Mouse (Mus musculus): ENCODE data around the gene Cybrd1. TPM values are rescaled to one million over a fixed set of nuclear protein-coding genes. Genes with fewer than 3 reads are reported as not detected.

Gene Cybrd1
- total RNA-seq, 2 experiments from 2014 or later, result 1.1 to 1.7 TPM

- DNase-seq, result no peak
- intact Hi-C loops (cut with DNase I), result no loop called here
Measured at GRCm38 (mm10) chr2:71162831-71163621, 45.3 kb downstream of the Cybrd1 start.

GRCm38 (mm10) chr2:71167211-71167610 is 49.5 kb downstream of the Cybrd1 start:
- DNase-seq, result no peak
- intact Hi-C loops (cut with DNase I), result no loop called here

GRCm38 (mm10) chr2:71168461-71169021 is 50.8 kb downstream of the Cybrd1 start:
- intact Hi-C loops (cut with DNase I), result no loop called here
- peak in 1 of 2 experiments; percentile 35 for DNase-seq

GRCm38 (mm10) chr2:71173031-71173430 is 55.3 kb downstream of the Cybrd1 start:
- no peak for DNase-seq
- intact Hi-C loops (cut with DNase I), result no loop called here

- no peak for DNase-seq
- intact Hi-C loops (cut with DNase I), result no loop called here
Measured at GRCm38 (mm10) chr2:71176329-71177249, 58.9 kb downstream of the Cybrd1 start.

GRCm38 (mm10) chr2:71177250-71177615 is 59.5 kb downstream of the Cybrd1 start:
- intact Hi-C loops (cut with DNase I), result no loop called here
- DNase-seq, result no peak

- no peak for DNase-seq
- intact Hi-C loops (cut with DNase I), result no loop called here
Measured at GRCm38 (mm10) chr2:71177760-71178159, 60.0 kb downstream of the Cybrd1 start.

GRCm38 (mm10) chr2:71179716-71180115 is 62.0 kb downstream of the Cybrd1 start:
- intact Hi-C loops (cut with DNase I), result no loop called here

GRCm38 (mm10) chr2:71180566-71181217 is 63.0 kb downstream of the Cybrd1 start:
- no peak for DNase-seq
- intact Hi-C loops (cut with DNase I), result no loop called here

More at GRCm38 (mm10) chr2:71179716-71180115, 62.0 kb downstream of the Cybrd1 start:
- no peak for DNase-seq

GRCm38 (mm10) chr2:71187950-71188349 is 70.2 kb downstream of the Cybrd1 start:
- intact Hi-C loops (cut with DNase I), result no loop called here
- no peak for DNase-seq

GRCm38 (mm10) chr2:71188861-71189260 is 71.1 kb downstream of the Cybrd1 start:
- intact Hi-C loops (cut with DNase I), result no loop called here
- DNase-seq, result no peak

GRCm38 (mm10) chr2:71191391-71192194 is 73.9 kb downstream of the Cybrd1 start:
- DNase-seq, result no peak
- intact Hi-C loops (cut with DNase I), result no loop called here

- intact Hi-C loops (cut with DNase I), result no loop called here
- DNase-seq, result no peak
Measured at GRCm38 (mm10) chr2:71192195-71192807, 74.6 kb downstream of the Cybrd1 start.

Other genes starting within 250 kb of the Cybrd1 start
- gene Dcaf17, start 62.6 kb upstream of the Cybrd1 start, total RNA-seq (2021), result 1 to 10 TPM; 6.0 to 6.9 TPM
- 1 to 10 TPM; 4.6 to 5.1 TPM for gene Mettl8, start 62.3 kb upstream of the Cybrd1 start, total RNA-seq (2021)
- 10 to 100 TPM; 85.4 to 92.6 TPM for gene Dync1i2, start 93.8 kb downstream of the Cybrd1 start, total RNA-seq (2021)
- gene Slc25a12, start 249.8 kb downstream of the Cybrd1 start, total RNA-seq (2021), result 100 to 1,000 TPM; 213 to 220 TPM